Mouse (Mus musculus): Measurements from ENCODE around the gene Nucb2. TPM values are rescaled to one million over a fixed set of nuclear protein-coding genes. Genes with fewer than 3 reads are reported as not detected.
A peak's percentile ranks its signal among the peaks of the same experiment; 100 is the strongest.

The Nucb2 gene
- polyA plus RNA-seq, 1 experiment from 2014 or later = 17.3 TPM

- no peak overlapping the region for H3K4me3 ChIP-seq
- H3K27ac ChIP-seq (replicated peaks) = no peak overlapping the region
- H3K36me3 ChIP-seq = peaks cover 38% of the 10 kb centered on the region
- no peaks in the 10 kb centered on the region for H3K27me3 ChIP-seq
- no peak overlapping the region for H3K4me2 ChIP-seq (replicated peaks)
- H3K4me1 ChIP-seq = no peaks in the 10 kb centered on the region; the same call in 1 of the 2 replicates
- H3K9ac ChIP-seq (replicated peaks) = no peak overlapping the region
- H3K9me3 ChIP-seq = no peaks in the 10 kb centered on the region
- 89% methylated on average over 4 of the region's 4 CpGs for WGBS
- ATAC-seq (ENCODE audit: low FRiP score, low read depth) = no peak
Measured at GRCm38 (mm10) chr7:116529793-116530192, 25.6 kb downstream of the Nucb2 start.

- Histone ChIP-seq H3K9ac (replicated peaks) (no peak overlapping the region), H3K27ac (replicated peaks) (no peak overlapping the region), H3K9me3 (no peaks in the 10 kb centered on the region), H3K27me3 (no peaks in the 10 kb centered on the region), H3K4me3 (no peak overlapping the region), H3K4me2 (replicated peaks) (no peak overlapping the region), H3K4me1 (no peaks in the 10 kb centered on the region; the same call in 1 of the 2 replicates), H3K36me3 (peaks cover 33% of the 10 kb centered on the region)
- 95% methylated on average over 5 of the region's 5 CpGs for WGBS
- ATAC-seq (ENCODE audit: low FRiP score, low read depth) = no peak
Measured at GRCm38 (mm10) chr7:116530470-116530869, 26.3 kb downstream of the Nucb2 start.

- ATAC-seq (ENCODE audit: low FRiP score, low read depth) = peak; percentile 23; the same call in 1 of the 2 replicates
- 77% methylated on average over 4 of the region's 4 CpGs for WGBS
Measured at GRCm38 (mm10) chr7:116531311-116531710, 27.1 kb downstream of the Nucb2 start.

GRCm38 (mm10) chr7:116556834-116557233 is 52.7 kb downstream of the Nucb2 start:
- Histone ChIP-seq H3K9me3 (no peaks in the 10 kb centered on the region), H3K27me3 (no peaks in the 10 kb centered on the region), H3K4me3 (no peak overlapping the region), H3K36me3 (no peaks in the 10 kb centered on the region), H3K27ac (replicated peaks) (no peak overlapping the region), H3K9ac (replicated peaks) (no peak overlapping the region), H3K4me2 (replicated peaks) (no peak overlapping the region), H3K4me1 (no peaks in the 10 kb centered on the region)
- ATAC-seq (ENCODE audit: low FRiP score, low read depth) = no peak

More at GRCm38 (mm10) chr7:116531311-116531710, 27.1 kb downstream of the Nucb2 start:
- Histone ChIP-seq H3K4me2 (replicated peaks) (no peak overlapping the region), H3K27me3 (no peaks in the 10 kb centered on the region), H3K9me3 (no peaks in the 10 kb centered on the region), H3K27ac (replicated peaks) (no peak overlapping the region), H3K9ac (replicated peaks) (no peak overlapping the region), H3K4me3 (no peak overlapping the region), H3K4me1 (no peaks in the 10 kb centered on the region; the same call in 1 of the 2 replicates), H3K36me3 (peaks cover 33% of the 10 kb centered on the region)

- no peak for ATAC-seq (ENCODE audit: low FRiP score, low read depth)
- Histone ChIP-seq H3K27ac (replicated peaks) (no peak overlapping the region), H3K27me3 (no peaks in the 10 kb centered on the region), H3K4me1 (no peaks in the 10 kb centered on the region), H3K9me3 (no peaks in the 10 kb centered on the region), H3K36me3 (no peaks in the 10 kb centered on the region), H3K4me2 (replicated peaks) (no peak overlapping the region), H3K9ac (replicated peaks) (no peak overlapping the region), H3K4me3 (no peak overlapping the region)
Measured at GRCm38 (mm10) chr7:116574551-116574950, 70.4 kb downstream of the Nucb2 start.

Other genes starting within 250 kb of the Nucb2 start
- 17.3 and 21.2 TPM in 2 replicates for gene Plekha7, start 196.0 kb upstream of the Nucb2 start, polyA plus RNA-seq (2016; fragmentation: Nextera tagmentation; extraction: Ambion mirVana)
- 605 and 651 TPM in 2 replicates for gene Rps13, start 170.2 kb upstream of the Nucb2 start, polyA plus RNA-seq (2016; fragmentation: Nextera tagmentation; extraction: Ambion mirVana)
- gene Pik3c2a, start 60.9 kb upstream of the Nucb2 start, polyA plus RNA-seq (2016; fragmentation: Nextera tagmentation; extraction: Ambion mirVana) = 30.3 and 33.1 TPM in 2 replicates

Data from midbrain, embryonic 12.5 days (tissue).